Mouse (Mus musculus): ENCODE measurements around the gene Csnk1d.

DNA sequence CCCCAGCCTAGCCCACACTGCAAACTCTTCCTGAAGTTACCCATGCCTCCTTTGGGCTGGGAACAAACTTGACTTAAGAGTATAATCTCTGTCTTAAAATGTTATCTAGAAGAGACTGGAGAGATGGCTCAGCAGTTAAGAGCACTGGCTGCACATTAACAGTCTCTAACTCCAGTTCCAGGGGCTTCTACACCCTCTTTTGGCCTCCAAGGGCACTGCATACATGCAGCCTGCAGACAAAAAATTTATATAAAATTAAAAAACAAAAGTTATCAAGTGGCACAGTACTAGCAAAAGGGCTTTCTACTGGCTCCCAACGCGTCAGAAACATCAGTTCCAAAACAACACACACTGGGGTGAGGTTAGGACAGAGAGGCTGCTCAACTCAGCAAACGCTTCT lies 3.5 kb downstream of the Csnk1d start:
- TF ChIP-seq CTCF (IDR thresholded peaks at IDR 0.05; ENCODE audit: low read depth, low read length) = no peak
- TF ChIP-seq POLR2A (IDR thresholded peaks at IDR 0.05; ENCODE audit: borderline replicate concordance, low read depth, low read length) = no peak
